In genomic region chr5:31290521-31291360, GRCm38 (mm10) we compare ENCODE assay signal across 7 mouse cellular contexts. TPM values are rescaled to one million over a fixed set of nuclear protein-coding genes. Genes with fewer than 3 reads are reported as not detected.
A peak's percentile ranks its signal among the peaks of the same experiment; 100 is the strongest.
DNase-seq lines count a peak whose midpoint lies in the region; ATAC-seq lines count a peak whose summit lies in the region.

TSS of gene Ift172 (minus strand) at chr5:31291116.

- peaks cover 3% of the 10 kb centered on the region; the same call in 1 of the 2 replicates for H3K36me3 ChIP-seq in intestine, embryonic 16.5 days (ENCODE audit: control insufficient read depth, insufficient read depth, low read length)
- H3K36me3 ChIP-seq in midbrain, embryonic 11.5 days (ENCODE audit: control insufficient read depth, insufficient read depth, low read length), result 0 out of 2 replicates have a peak, but pooled peaks cover under 1% of the 10 kb centered on the region

- ATAC-seq in intestine, embryonic 16.5 days, result peak; percentile 95
- peak; percentile 90 for ATAC-seq in midbrain, embryonic 11.5 days (ENCODE audit: low FRiP score)

- no peaks in the 10 kb centered on the region for H3K9me3 ChIP-seq in intestine, embryonic 16.5 days (ENCODE audit: control insufficient read depth, low read length)
- H3K9me3 ChIP-seq in midbrain, embryonic 11.5 days (ENCODE audit: control insufficient read depth, low read length), result no peaks in the 10 kb centered on the region

- H3K9ac ChIP-seq in intestine, embryonic 16.5 days (ENCODE audit: low read depth, low read length), result peak within 1 kb of the TSS; percentile 59
- peak within 1 kb of the TSS; percentile 67 for H3K9ac ChIP-seq in midbrain, embryonic 11.5 days (ENCODE audit: low read length)

- DNase-seq in adrenal gland, adult 8-10 months, result peak; percentile 97
- DNase-seq in embryo, embryonic 9.5 days (ENCODE audit: extremely low spot score), result peak; percentile 94
- DNase-seq in gastrocnemius, postnatal 4 days (ENCODE audit: low spot score in 2 of 2), result peak; percentile 88 to 96
- DNase-seq in left cerebral cortex, postnatal 36 days (ENCODE audit: low spot score in 2 of 2), result peak; percentile 96
- peak; percentile 99 for DNase-seq in midbrain, embryonic 11.5 days (ENCODE audit: low spot score, missing footprints)
- DNase-seq in skeletal muscle tissue, adult 2 months (ENCODE audit: low read depth, low spot score), result peak; percentile 99

- peak within 1 kb of the TSS; percentile 84 for H3K4me2 ChIP-seq in intestine, embryonic 16.5 days (ENCODE audit: low read depth, low read length)
- H3K4me2 ChIP-seq in midbrain, embryonic 11.5 days, result peak within 1 kb of the TSS; percentile 80

- H3K4me1 ChIP-seq in intestine, embryonic 16.5 days (ENCODE audit: control insufficient read depth, insufficient read depth, low read length), result peaks cover 20% of the 10 kb centered on the region
- H3K4me1 ChIP-seq in midbrain, embryonic 11.5 days (ENCODE audit: control insufficient read depth, insufficient read depth, low read length), result peaks cover 21% of the 10 kb centered on the region

- peak within 1 kb of the TSS; percentile 60 for H3K4me3 ChIP-seq in intestine, embryonic 16.5 days (ENCODE audit: low read length)
- H3K4me3 ChIP-seq in midbrain, embryonic 11.5 days (ENCODE audit: low read depth, low read length), result peak within 1 kb of the TSS; percentile 49

- 2% methylated on average over 45 of the region's 45 CpGs for WGBS in intestine, embryonic 16.5 days
- 3% methylated on average over 45 of the region's 45 CpGs for WGBS in midbrain, embryonic 11.5 days

- H3K27ac ChIP-seq in intestine, embryonic 16.5 days (ENCODE audit: low read length), result peak within 1 kb of the TSS; percentile 49
- peak within 1 kb of the TSS; percentile 64 for H3K27ac ChIP-seq in midbrain, embryonic 11.5 days (ENCODE audit: low read depth, low read length)

- intact Hi-C loops in left cerebral cortex, postnatal 36 days (cut with DNase I), result loop anchor here (2.0 to 5.0 kb wide), 2 partner anchors 50 to 177 kb away; partner anchors contain the start of genes Gm9970 and Nrbp1

- H3K27me3 ChIP-seq in intestine, embryonic 16.5 days (replicated peaks; ENCODE audit: control insufficient read depth, insufficient read depth, low read length), result no peaks in the 10 kb centered on the region
- no peaks in the 10 kb centered on the region for H3K27me3 ChIP-seq in midbrain, embryonic 11.5 days (ENCODE audit: control insufficient read depth, insufficient read depth, low read length)

RNA-seq across cellular contexts. Expression of gene Ift172, which starts in this region (rescaled TPM):
- 10 to 100 TPM; 38.1 to 62.4 (median 49.5) TPM for total RNA-seq in adrenal gland, adult 8-10 months (2022)
- 10 to 100 TPM; 30.6 to 40.8 TPM for total RNA-seq in gastrocnemius, postnatal 4 days (2021)
- polyA plus RNA-seq in intestine, embryonic 16.5 days (2015; fragmentation: Nextera tagmentation; extraction: Ambion mirVana), result 19.5 and 21.5 TPM in 2 replicates
- 100 to 1,000 TPM in 1 of 2 experiments, 10 to 100 TPM in 1; 78.3 to 102 TPM for total RNA-seq in left cerebral cortex, postnatal 36 days (2021)
- polyA plus RNA-seq in midbrain, embryonic 11.5 days (2014; fragmentation: Nextera tagmentation; extraction: Ambion mirVana), result 25.6 and 31.9 TPM in 2 replicates

Comparison
In these comparisons a context has a peak if more than half of its experiments do, and no peak if none do; other contexts are left out.
1. Peak in every context shown above with its lines: DNase-seq, ATAC-seq, H3K4me3 ChIP-seq and H3K27ac ChIP-seq.